Mouse (Mus musculus): ENCODE results near the gene Btbd35f2. TPM values are rescaled to one million over a fixed set of nuclear protein-coding genes. Genes with fewer than 3 reads are reported as not detected.

The Btbd35f2 gene
- not detected for polyA plus RNA-seq (2014; fragmentation: Illumina TruSeq; extraction: RNeasy Lipid Tissue Mini Kit (QIAGEN cat#74804); ENCODE audit: low read depth, low replicate concordance)

DNA sequence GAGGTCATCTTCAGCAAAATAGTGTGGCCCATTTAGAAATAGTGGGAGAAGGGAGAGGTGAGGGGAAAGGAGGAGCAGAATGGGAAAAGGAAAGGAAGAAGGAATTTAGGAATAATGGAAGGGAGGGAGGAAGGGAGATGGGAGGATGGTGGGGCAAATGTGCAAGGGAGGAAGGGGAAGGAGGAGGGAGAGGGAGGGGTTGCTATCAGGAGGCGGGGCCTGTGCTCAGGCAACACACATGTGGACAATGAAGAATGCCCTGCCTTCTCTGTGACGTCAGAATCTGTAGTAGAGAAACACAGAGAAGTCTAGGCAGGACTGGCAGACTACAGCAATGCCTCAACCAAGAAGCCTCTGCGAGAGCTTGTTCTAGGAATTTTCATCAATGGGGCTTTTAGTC, at the start of gene Btbd35f2:
Gene Btbd35f2 (plus strand): TSS at position 301 of the 400 bp plus-strand sequence.

Other genes starting within 250 kb of the Btbd35f2 start
- gene Btbd35f22, start 230.6 kb upstream of the Btbd35f2 start, polyA plus RNA-seq (2014; fragmentation: Illumina TruSeq; extraction: RNeasy Lipid Tissue Mini Kit (QIAGEN cat#74804); ENCODE audit: low read depth, low replicate concordance), result not detected

All from adipose tissue, adult 10 weeks (tissue).